Mouse (Mus musculus) CH12.LX (cell line): Measurements from ENCODE around the gene Cd86. TPM values are rescaled to one million over a fixed set of nuclear protein-coding genes. Genes with fewer than 3 reads are reported as not detected.

ENCODE experiments used
- DNase-seq: peaks from one replicate; pipeline ENCODE4 v3.0.0-alpha.2; 2013; ENCODE audit errors: extremely low read depth
- H3K27ac ChIP-seq: 2 replicates; pipeline ENCODE4 v1.5.1; 2012; ENCODE audit warnings: low read depth, mild to moderate bottlenecking, control low read depth, moderate library complexity; ENCODE audit not compliant: insufficient read depth
- H3K27me3 ChIP-seq: replicated peaks from 2 replicates; pipeline ENCODE3; 2012; ENCODE audit warnings: inconsistent platforms
- H3K36me3 ChIP-seq, 2 experiments: replicated peaks in 1 of 2; 2 replicates each; pipeline versions ENCODE3 to v1.6.1; 2012; ENCODE audit warnings: inconsistent platforms in 1 of 2, low read length in 1 of 2, mild to moderate bottlenecking in 1 of 2, mixed read lengths in 1 of 2, moderate library complexity in 1 of 2; ENCODE audit not compliant: control insufficient read depth in 1 of 2, insufficient read depth in 1 of 2
- H3K4me1 ChIP-seq, 2 experiments: 2 replicates each; pipeline ENCODE4 v1.6.1; 2012; ENCODE audit warnings: inconsistent platforms in 1 of 2, moderate library complexity in 1 of 2; ENCODE audit not compliant: insufficient read depth in 2 of 2, control insufficient read depth in 1 of 2
- H3K4me2 ChIP-seq: 2 replicates; pipeline ENCODE4 v1.6.1; 2012; ENCODE audit warnings: low read depth, mild to moderate bottlenecking, control low read depth; ENCODE audit not compliant: poor library complexity, insufficient read depth, severe bottlenecking
- H3K4me3 ChIP-seq, 3 experiments: fragments of 150-350 bp in 1 of 3; sonication (generic) in 1 of 3; replicated peaks in 1 of 3; 2 replicates each; pipeline versions ENCODE3 to v1.5.1; 2011 to 2012; ENCODE audit warnings: low read depth in 2 of 3, low read length in 2 of 3, mild to moderate bottlenecking in 2 of 3, moderate library complexity in 2 of 3, control low read depth in 1 of 3, improper control_type of control experiment in 1 of 3, inconsistent platforms in 1 of 3, mixed read lengths in 1 of 3; ENCODE audit not compliant: poor library complexity in 1 of 3
- H3K79me2 ChIP-seq: replicated peaks from 2 replicates; pipeline ENCODE4 v1.6.1; 2012; ENCODE audit warnings: mild to moderate bottlenecking, moderate library complexity; ENCODE audit not compliant: control insufficient read depth, poor library complexity, insufficient read depth, severe bottlenecking; ENCODE audit errors: extremely low read depth
- H3K9ac ChIP-seq: 2 replicates; pipeline ENCODE4 v1.6.1; 2012; ENCODE audit warnings: low read depth, mild to moderate bottlenecking, control low read depth, moderate library complexity; ENCODE audit not compliant: insufficient read depth
- H3K9me3 ChIP-seq: replicated peaks from 2 replicates; pipeline ENCODE3; 2012; ENCODE audit warnings: low read length, inconsistent platforms, mixed read lengths
- CTCF ChIP-seq, 2 experiments: IDR thresholded peaks in 1 of 2; conservative IDR thresholded peaks in 1 of 2; 2 replicates each; pipeline ENCODE4 v1.5.1; 2011 to 2012; ENCODE audit warnings: low read depth in 2 of 2, low read length in 2 of 2, improper control_type of control experiment in 1 of 2, inconsistent platforms in 1 of 2, mild to moderate bottlenecking in 1 of 2, moderate library complexity in 1 of 2
- dilution Hi-C: fragments of 300-500 bp; cut with MboI; formaldehyde crosslinking; loops from 2 replicates; pipeline ENCODE4 v1.14.3; 2020; ENCODE audit warnings: low sequenced_read_pairs; ENCODE audit not compliant: extremely low pct_unique_long_range_greater_than_20kb, extremely low pct_ligation_motif_present
- in situ Hi-C: fragments of 300-500 bp; cut with MboI; formaldehyde crosslinking; loops from 3 replicates; pipeline ENCODE4 v1.14.3; 2019; ENCODE audit warnings: low sequenced_read_pairs, low pct_ligation_motif_present, low pct_unique_long_range_greater_than_20kb, mixed read lengths
- polyA plus RNA-seq: library from polyadenylated mRNA; unstranded; fragments of >175 nt; gene quantifications from 2 replicates; pipeline ENCODE4 v1.2.1, GENCODE M21; 2012; ENCODE audit warnings: low read depth; ENCODE audit not compliant: insufficient read length
- total RNA-seq, 2 experiments: library from RNA; depleted of rRNA; stranded (reverse); fragments of 300-350 nt in 1 of 2; fragments of >200 nt in 1 of 2; gene quantifications; 2 replicates each; pipeline ENCODE4 v1.2.3; 2012 to 2014

Gene Cd86
- total and polyA plus RNA-seq, 3 experiments: 102 to 191 (median 113) TPM

GRCm38 (mm10) chr16:36555672-36556165 lies 110.2 kb downstream of the Cd86 start:
- no peaks in the 10 kb centered on the region for H3K4me1 ChIP-seq
- H3K27me3 ChIP-seq: no peaks in the 10 kb centered on the region
- no peak overlapping the region for H3K4me3 ChIP-seq
- TF ChIP-seq CTCF (conservative IDR thresholded peaks at IDR 0.05 in 1 of 2, IDR thresholded peaks at IDR 0.05 in 1 of 2; ENCODE audit: low read depth in 2 of 2, low read length in 2 of 2): no peak
- no peak overlapping the region for H3K27ac ChIP-seq
- no peak overlapping the region for H3K4me2 ChIP-seq
- H3K79me2 ChIP-seq: no peaks in the 10 kb centered on the region
- H3K36me3 ChIP-seq: no peaks in the 10 kb centered on the region
- in situ Hi-C loops: no loop called here
- DNase-seq: no peak
- no peak overlapping the region for H3K9ac ChIP-seq
- H3K9me3 ChIP-seq: peaks cover 8% of the 10 kb centered on the region
- dilution Hi-C loops: no loop called here

Other genes starting within 250 kb of the Cd86 start
- not detected in 2 replicates for gene Stfa3, start 210.7 kb downstream of the Cd86 start, total RNA-seq (2012; rRNA removed)
- gene Stfa3, start 210.7 kb downstream of the Cd86 start, total RNA-seq (2014; rRNA removed): not detected in 2 replicates
- gene Stfa3, start 210.7 kb downstream of the Cd86 start, polyA plus RNA-seq: not detected in 2 replicates
- gene Casr, start 103.9 kb downstream of the Cd86 start, total RNA-seq (2012; rRNA removed): 0.34 and 0.59 TPM in 2 replicates
- 0.19 and 0.35 TPM in 2 replicates for gene Casr, start 103.9 kb downstream of the Cd86 start, total RNA-seq (2014; rRNA removed)
- gene Casr, start 103.9 kb downstream of the Cd86 start, polyA plus RNA-seq: 0.55 and 0.63 TPM in 2 replicates
- gene Ildr1, start 27.9 kb upstream of the Cd86 start, total RNA-seq (2012; rRNA removed): 0.34 and 0.76 TPM in 2 replicates
- gene Ildr1, start 27.9 kb upstream of the Cd86 start, total RNA-seq (2014; rRNA removed): 0.34 and 0.80 TPM in 2 replicates
- 0.81 and 1.1 TPM in 2 replicates for gene Ildr1, start 27.9 kb upstream of the Cd86 start, polyA plus RNA-seq
- gene Slc15a2, start 118.9 kb upstream of the Cd86 start, total RNA-seq (2012; rRNA removed): 10.0 and 11.7 TPM in 2 replicates
- gene Slc15a2, start 118.9 kb upstream of the Cd86 start, total RNA-seq (2014; rRNA removed): 9.4 and 10.8 TPM in 2 replicates
- gene Slc15a2, start 118.9 kb upstream of the Cd86 start, polyA plus RNA-seq: 9.3 and 11.4 TPM in 2 replicates
- 32.1 and 41.0 TPM in 2 replicates for gene Iqcb1, start 162.3 kb upstream of the Cd86 start, total RNA-seq (2012; rRNA removed)
- gene Iqcb1, start 162.3 kb upstream of the Cd86 start, total RNA-seq (2014; rRNA removed): 46.4 and 50.4 TPM in 2 replicates
- 47.7 and 49.9 TPM in 2 replicates for gene Iqcb1, start 162.3 kb upstream of the Cd86 start, polyA plus RNA-seq
- 7.4 and 8.1 TPM in 2 replicates for gene Eaf2, start 208.9 kb upstream of the Cd86 start, total RNA-seq (2012; rRNA removed)
- 5.0 and 7.1 TPM in 2 replicates for gene Eaf2, start 208.9 kb upstream of the Cd86 start, total RNA-seq (2014; rRNA removed)
- gene Eaf2, start 208.9 kb upstream of the Cd86 start, polyA plus RNA-seq: 3.5 and 5.5 TPM in 2 replicates
- gene Golgb1, start 209.1 kb upstream of the Cd86 start, total RNA-seq (2012; rRNA removed): 69.8 and 96.8 TPM in 2 replicates
- gene Golgb1, start 209.1 kb upstream of the Cd86 start, total RNA-seq (2014; rRNA removed): 65.6 and 66.7 TPM in 2 replicates
- 75.9 and 112 TPM in 2 replicates for gene Golgb1, start 209.1 kb upstream of the Cd86 start, polyA plus RNA-seq